Mouse (Mus musculus) heart, embryonic 16.5 days (tissue): ENCODE results near the gene Epas1. TPM values are rescaled to one million over a fixed set of nuclear protein-coding genes. Genes with fewer than 3 reads are reported as not detected.

ENCODE experiments used
- ATAC-seq: fragments of 200-750 bp; cut with Nextera tagmentation; replicated peaks from 2 replicates; pipeline ENCODE4 v1.8.0; 2017; ENCODE audit warnings: moderate number of reproducible peaks; ENCODE audit not compliant: insufficient read depth, low FRiP score; ENCODE audit errors: extremely low read depth
- H3K27ac ChIP-seq: fragments of 300-500 bp; sonication (generic); 2 replicates; pipeline ENCODE4 v1.5.1; 2014; ENCODE audit warnings: mild to moderate bottlenecking, low read length, control low read depth, moderate library complexity
- H3K27me3 ChIP-seq: fragments of 300-500 bp; sonication (generic); 2 replicates; pipeline ENCODE4 v1.6.1; 2014; ENCODE audit warnings: low read length, mixed read lengths; ENCODE audit not compliant: control insufficient read depth, insufficient read depth
- H3K36me3 ChIP-seq: fragments of 300-500 bp; sonication (generic); 2 replicates; pipeline ENCODE4 v1.6.1; 2014; ENCODE audit not compliant: control insufficient read depth, insufficient read depth
- H3K4me1 ChIP-seq: fragments of 300-500 bp; sonication (generic); 2 replicates; pipeline ENCODE4 v1.6.1; 2014; ENCODE audit warnings: low read length, mixed read lengths; ENCODE audit not compliant: control insufficient read depth, insufficient read depth
- H3K4me2 ChIP-seq: fragments of 300-500 bp; sonication (generic); 2 replicates; pipeline ENCODE4 v1.6.1; 2014; ENCODE audit warnings: low read depth, mild to moderate bottlenecking, control low read depth, low read length
- H3K4me3 ChIP-seq: fragments of 300-500 bp; sonication (generic); 2 replicates; pipeline ENCODE4 v1.5.1; 2014; ENCODE audit warnings: mild to moderate bottlenecking, control low read depth, low read length
- H3K9ac ChIP-seq: fragments of 300-500 bp; sonication (generic); 2 replicates; pipeline ENCODE4 v1.6.1; 2014; ENCODE audit warnings: low read length, control low read depth
- H3K9me3 ChIP-seq: fragments of 300-500 bp; sonication (generic); replicated peaks from 2 replicates; pipeline ENCODE4 v1.6.1; 2016; ENCODE audit warnings: low read length; ENCODE audit not compliant: control insufficient read depth
- WGBS: fragments of 180-500 bp; shearing (Covaris S2); extraction: QIAGEN DNeasy Blood & Tissue Kit; methylation state at CpG from one replicate; pipeline ENCODE4 v1.1.7; 2014; 5-methylcytosine and 5-hydroxymethylcytosine counted together
- polyA plus RNA-seq: library from polyadenylated mRNA; unstranded; fragments of >200 nt; fragmentation: Nextera tagmentation; extraction: Ambion mirVana; gene quantifications from 2 replicates; pipeline ENCODE4 v1.2.1, GENCODE M21; 2015

Epas1 gene
- polyA plus RNA-seq, 1 experiment from 2014 or later, result 8.2 TPM

DNA sequence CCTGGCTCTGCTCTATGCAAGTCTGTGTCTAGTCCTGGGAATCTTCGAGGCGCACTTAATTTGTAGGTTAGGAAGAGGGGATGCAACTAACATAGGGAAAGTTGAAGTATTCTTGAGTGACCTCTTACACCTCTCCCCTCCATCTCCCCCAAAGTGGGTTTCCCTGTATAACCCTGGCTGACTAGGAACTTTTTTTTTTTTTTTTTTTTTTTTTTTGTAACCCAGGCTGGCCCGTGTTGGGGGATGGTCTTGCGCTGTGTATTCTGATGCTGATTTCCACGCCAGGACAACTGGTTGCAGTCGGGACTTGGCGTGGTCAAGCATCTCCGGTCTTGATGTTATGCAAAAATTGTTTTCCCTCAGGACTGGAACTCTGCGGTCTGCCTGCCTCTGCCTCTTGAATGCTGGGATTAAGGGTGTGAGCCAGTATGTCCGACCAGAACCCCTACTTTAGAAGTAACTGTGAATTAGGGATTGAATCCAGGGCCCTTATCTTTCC lies 2.1 kb upstream of the Epas1 start:
- no peak overlapping the region for H3K27ac ChIP-seq
- H3K36me3 ChIP-seq, result no peaks in the 10 kb centered on the region
- no peak overlapping the region for H3K4me2 ChIP-seq
- WGBS, result 79% methylated on average over 10 of the region's 10 CpGs
- H3K9ac ChIP-seq, result no peak overlapping the region
- H3K9me3 ChIP-seq, result no peaks in the 10 kb centered on the region
- no peak for ATAC-seq
- H3K4me1 ChIP-seq, result peaks cover 11% of the 10 kb centered on the region
- H3K4me3 ChIP-seq, result no peak overlapping the region
- H3K27me3 ChIP-seq, result peaks cover 14% of the 10 kb centered on the region

DNA sequence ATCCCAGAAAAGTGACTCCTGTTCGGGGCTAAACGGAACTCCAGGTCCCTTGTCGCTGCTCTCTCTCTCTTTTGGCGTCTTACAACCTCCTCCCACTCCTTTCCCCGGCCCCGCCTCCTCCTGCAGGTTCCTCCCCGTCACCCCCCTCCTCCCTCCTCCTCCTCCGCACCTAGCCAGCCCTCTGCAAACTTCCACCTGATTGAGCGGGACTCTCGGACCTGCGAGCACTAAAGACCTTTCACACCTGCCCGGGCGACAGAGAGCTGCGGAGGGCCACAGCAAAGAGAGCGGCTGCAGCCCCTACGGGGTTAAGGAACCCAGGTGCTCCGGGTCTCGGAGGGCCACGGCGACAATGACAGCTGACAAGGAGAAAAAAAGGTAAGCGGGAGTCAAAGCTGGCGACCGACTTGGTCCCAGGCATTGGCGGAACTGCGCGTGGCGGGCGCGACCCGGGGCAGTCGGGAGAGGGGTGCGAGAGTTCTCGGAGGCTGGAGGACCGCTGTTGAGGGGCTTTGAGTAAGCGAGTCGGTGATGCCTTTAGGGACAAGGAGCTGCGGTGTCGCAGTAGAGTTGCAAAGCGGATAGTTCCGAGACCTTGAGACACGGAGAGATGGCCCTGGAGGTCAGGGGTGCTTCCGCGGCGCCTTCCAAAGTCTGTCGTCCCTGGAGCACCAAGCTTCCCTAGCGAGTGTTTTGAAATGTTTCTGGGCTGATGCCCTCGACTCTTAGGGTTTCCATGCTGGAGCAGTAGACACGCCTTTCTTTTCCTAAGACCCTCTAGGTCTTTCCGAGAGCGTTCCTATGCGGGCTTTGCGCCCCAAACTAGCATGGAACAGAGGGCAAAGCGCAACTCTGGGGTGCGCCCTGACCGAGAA lies 668 bp downstream of the Epas1 start:
- WGBS, result under 1% methylated on average over 55 of the region's 55 CpGs

DNA sequence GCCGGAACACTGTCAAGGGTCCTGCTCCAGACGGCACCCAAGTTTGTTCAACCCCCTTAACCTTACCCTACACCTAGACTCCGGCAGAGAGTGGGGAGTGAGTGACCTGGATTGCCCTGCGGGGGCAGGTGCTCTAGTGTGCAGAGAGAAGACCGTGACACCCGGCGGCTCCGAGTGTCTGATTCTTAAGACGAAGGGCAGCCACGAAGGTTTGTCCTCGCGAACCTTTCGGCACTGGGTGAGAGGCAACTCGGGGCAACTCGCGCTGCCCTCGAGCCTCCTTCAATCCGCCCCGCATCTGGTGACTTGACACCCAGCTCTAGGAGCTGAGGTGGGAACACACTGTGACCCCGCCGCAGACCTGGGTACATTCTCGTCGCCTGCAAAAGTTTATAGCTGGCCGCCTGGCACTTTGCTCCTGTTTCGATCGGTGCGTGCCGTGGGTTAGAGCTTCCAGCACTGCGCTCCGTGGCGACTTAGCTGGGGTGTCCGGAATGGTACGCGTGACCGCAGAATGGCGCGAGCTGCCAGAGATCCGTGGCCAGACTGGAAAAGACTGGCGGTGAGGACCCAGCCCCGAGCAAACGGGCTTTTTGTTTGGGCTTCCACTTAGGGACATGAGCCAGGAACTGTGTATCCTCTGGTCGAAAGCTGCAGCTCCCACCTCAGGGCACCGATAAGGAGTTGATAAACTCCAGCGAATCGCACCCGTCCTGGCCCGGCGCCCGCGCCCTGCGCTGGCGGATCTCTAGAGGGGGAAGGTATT lies 1.5 kb downstream of the Epas1 start:
- no peak for ATAC-seq
- Histone ChIP-seq H3K36me3 (no peaks in the 10 kb centered on the region), H3K27me3 (peaks cover 14% of the 10 kb centered on the region), H3K4me3 (peak overlapping the region; percentile 79), H3K4me2 (peak overlapping the region; percentile 99), H3K4me1 (peaks cover 11% of the 10 kb centered on the region), H3K27ac (no peak overlapping the region), H3K9ac (peak overlapping the region; percentile 78), H3K9me3 (no peaks in the 10 kb centered on the region)
- under 1% methylated on average over 52 of the region's 52 CpGs for WGBS

More for the DNA sequence above, 668 bp downstream of the Epas1 start:
- no peaks in the 10 kb centered on the region for H3K9me3 ChIP-seq
- peak overlapping the region; percentile 99 for H3K4me2 ChIP-seq
- peaks cover 14% of the 10 kb centered on the region for H3K27me3 ChIP-seq
- 0 out of 2 replicates have a peak, but pooled peaks have one; percentile 35 for ATAC-seq
- H3K4me1 ChIP-seq, result peaks cover 11% of the 10 kb centered on the region
- H3K4me3 ChIP-seq, result peak overlapping the region; percentile 79
- peak overlapping the region; percentile 78 for H3K9ac ChIP-seq
- peak overlapping the region; percentile 55 for H3K27ac ChIP-seq
- H3K36me3 ChIP-seq, result no peaks in the 10 kb centered on the region

DNA sequence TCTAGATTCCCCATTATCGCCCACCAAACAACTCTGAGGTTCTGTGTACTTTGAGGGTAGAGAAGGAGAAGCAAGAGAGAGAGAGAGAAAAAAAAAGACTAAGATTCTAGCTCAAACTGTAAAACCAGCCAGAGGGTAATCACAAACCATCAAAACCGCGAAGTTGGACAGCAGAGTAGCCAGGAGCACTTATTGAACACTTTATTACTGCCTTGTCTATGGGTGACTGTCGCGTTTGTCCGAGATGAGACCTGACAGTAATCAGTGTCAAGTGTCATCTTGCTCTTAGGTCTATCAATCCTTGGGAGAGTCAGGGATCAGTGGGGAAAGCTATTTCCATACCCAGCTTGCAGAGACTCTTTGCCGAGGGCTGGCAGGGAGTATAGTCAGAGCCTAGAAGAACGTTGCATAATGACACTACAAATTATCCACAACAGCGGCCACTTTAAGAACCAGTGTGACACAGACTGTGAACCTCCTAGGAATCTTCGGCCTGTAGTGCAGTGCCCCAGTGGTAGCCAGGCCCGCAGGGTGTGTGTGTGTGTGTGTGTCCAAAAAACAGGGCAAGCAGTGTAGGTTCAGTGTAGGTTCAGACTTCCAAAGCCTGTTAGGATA lies 2.2 kb downstream of the Epas1 start:
- no peaks in the 10 kb centered on the region for H3K36me3 ChIP-seq
- H3K9me3 ChIP-seq, result no peaks in the 10 kb centered on the region
- WGBS, result 26% methylated on average over 11 of the region's 11 CpGs
- peak overlapping the region; percentile 99 for H3K4me2 ChIP-seq
- H3K27me3 ChIP-seq, result peaks cover 11% of the 10 kb centered on the region
- no peak for ATAC-seq
- no peak overlapping the region for H3K27ac ChIP-seq
- peak overlapping the region; percentile 78 for H3K9ac ChIP-seq
- peaks cover 11% of the 10 kb centered on the region for H3K4me1 ChIP-seq
- H3K4me3 ChIP-seq, result peak overlapping the region; percentile 79

DNA sequence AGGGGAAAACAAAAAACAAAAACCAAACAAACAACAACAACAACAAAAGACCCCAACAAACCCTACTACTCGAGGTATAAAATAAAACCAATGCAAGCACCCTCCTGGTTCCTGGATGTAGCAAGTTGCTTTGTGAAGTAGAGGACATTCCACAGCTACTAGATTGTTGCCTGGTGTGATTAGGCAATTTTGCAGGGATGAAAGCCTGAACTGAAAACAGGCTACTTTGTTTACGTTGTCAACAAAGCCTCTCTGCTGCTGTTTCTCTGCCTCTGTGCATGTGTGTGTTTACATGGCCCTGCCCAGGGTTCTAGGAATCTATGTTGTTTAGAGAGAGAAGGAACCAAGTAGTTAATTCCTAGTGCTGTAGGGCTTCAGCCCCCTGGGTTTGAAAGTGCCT lies 4.1 kb downstream of the Epas1 start:
- ATAC-seq, result no peak
- Histone ChIP-seq H3K9me3 (no peaks in the 10 kb centered on the region), H3K4me3 (no peak overlapping the region), H3K27me3 (peaks cover 6% of the 10 kb centered on the region), H3K9ac (no peak overlapping the region), H3K27ac (no peak overlapping the region), H3K4me1 (peaks cover 11% of the 10 kb centered on the region), H3K4me2 (no peak overlapping the region), H3K36me3 (no peaks in the 10 kb centered on the region)
- WGBS, result 50% methylated on average over 2 of the region's 2 CpGs

DNA sequence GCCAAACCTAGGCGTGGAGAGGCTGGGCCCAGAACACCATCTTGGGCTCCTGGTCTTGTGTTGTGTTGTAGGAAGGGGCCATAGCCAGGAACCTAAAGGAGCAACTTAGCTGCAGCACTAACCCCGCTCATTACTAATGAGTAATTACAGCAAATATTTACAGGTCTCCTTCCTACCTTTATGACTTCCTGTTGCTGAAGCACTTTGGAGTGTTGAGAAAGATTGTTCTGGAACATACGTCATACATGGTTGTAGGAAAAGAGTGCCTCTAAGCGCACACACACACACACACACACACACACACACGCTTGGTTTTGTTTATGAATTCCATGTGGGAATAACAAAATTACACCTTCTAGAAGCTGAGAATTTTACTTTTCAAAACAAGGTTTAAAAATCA lies 8.4 kb downstream of the Epas1 start:
- Histone ChIP-seq H3K27me3 (no peaks in the 10 kb centered on the region), H3K27ac (no peak overlapping the region), H3K4me1 (peaks cover 6% of the 10 kb centered on the region), H3K9ac (no peak overlapping the region), H3K4me3 (no peak overlapping the region), H3K4me2 (no peak overlapping the region), H3K9me3 (no peaks in the 10 kb centered on the region), H3K36me3 (no peaks in the 10 kb centered on the region)
- ATAC-seq, result no peak
- WGBS, result 87% methylated on average over 5 of the region's 5 CpGs

DNA sequence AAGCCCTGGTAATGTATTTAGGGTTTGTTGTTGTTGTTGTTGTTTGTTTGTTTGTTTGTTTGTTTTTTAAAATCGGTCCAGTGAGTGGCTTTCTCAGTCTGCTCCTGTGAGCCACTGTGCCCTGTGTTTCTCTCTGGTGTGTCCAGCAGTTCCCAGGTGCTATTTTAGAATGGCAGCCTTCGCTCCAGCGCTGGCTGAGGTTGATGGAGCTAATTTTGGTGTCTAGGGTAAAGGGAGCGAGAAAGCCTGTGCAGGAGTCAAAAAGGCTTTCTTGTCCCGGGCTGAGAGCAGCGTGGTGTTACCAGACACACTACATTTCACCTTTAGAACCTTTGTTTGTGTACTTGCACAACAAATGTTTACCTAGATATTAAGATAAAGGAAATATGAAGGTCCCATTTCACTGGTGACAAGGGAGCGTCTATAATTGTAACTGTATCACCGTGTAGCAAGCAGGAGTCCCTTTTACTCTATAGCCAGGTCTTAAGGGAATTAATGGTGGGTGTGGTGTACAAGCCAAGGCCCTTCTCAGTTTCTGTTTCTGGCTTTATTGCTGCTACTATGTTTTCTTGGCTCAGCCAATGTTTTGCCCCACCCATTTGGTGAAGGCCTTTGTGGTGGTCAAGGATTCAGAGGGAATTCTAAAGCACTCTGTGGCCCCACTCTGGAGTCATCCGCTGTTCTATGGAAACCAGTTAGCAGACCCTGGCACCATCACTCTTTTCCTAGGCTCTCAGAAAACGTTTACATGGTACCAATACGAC lies 9.2 kb downstream of the Epas1 start:
- WGBS, result 55% methylated on average over 11 of the region's 11 CpGs
- Histone ChIP-seq H3K9me3 (no peaks in the 10 kb centered on the region), H3K9ac (no peak overlapping the region), H3K4me2 (no peak overlapping the region), H3K27ac (no peak overlapping the region), H3K4me1 (peaks cover 6% of the 10 kb centered on the region), H3K27me3 (no peaks in the 10 kb centered on the region), H3K36me3 (no peaks in the 10 kb centered on the region), H3K4me3 (no peak overlapping the region)
- no peak for ATAC-seq

DNA sequence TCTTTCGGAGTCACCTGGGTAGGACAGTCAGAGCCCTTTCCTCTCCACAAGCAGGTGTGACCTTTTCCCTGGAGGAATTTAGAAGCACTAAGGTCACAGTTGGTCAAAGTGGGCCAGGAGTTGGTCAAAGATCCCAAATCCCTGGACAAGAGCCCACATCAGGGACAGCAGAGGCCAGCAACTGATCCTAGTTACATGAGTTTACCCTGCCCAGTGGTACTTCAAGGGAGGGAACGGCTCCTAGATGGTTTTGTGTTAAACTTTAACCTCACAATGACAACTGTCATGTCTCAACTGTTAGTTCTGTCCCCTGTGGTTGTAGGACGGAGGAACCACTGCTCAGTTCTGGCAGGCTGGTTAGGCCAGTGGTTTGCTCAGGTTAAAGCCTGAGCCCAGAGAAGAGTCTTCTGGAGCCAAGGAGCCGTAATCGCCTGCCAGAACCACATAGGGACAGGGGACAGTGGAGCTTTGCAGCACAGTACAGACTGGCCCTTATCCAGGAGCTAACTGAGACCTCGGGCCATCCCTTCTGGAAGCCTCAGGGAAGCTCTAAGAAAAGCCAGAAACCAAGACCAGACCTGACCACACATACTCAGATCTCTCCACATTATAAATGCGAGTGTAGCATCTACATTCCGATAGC lies 12.4 kb downstream of the Epas1 start:
- no peak for ATAC-seq
- no peaks in the 10 kb centered on the region for H3K9me3 ChIP-seq
- no peaks in the 10 kb centered on the region for H3K36me3 ChIP-seq
- no peak overlapping the region for H3K4me3 ChIP-seq
- H3K4me2 ChIP-seq, result no peak overlapping the region
- 87% methylated on average over 8 of the region's 8 CpGs for WGBS
- no peak overlapping the region for H3K27ac ChIP-seq
- no peak overlapping the region for H3K9ac ChIP-seq
- peaks cover 26% of the 10 kb centered on the region for H3K4me1 ChIP-seq
- H3K27me3 ChIP-seq, result no peaks in the 10 kb centered on the region
